Mouse (Mus musculus): ENCODE results near the gene Hhipl1. TPM values are rescaled to one million over a fixed set of nuclear protein-coding genes. Genes with fewer than 3 reads are reported as not detected.

The Hhipl1 gene
- polyA plus RNA-seq, 1 experiment from 2014 or later = 0.28 TPM

GRCm38 (mm10) chr12:108275508-108275890 lies 30.6 kb upstream of the Hhipl1 start:
- Histone ChIP-seq H3K36me3 (ENCODE audit: control insufficient read depth, insufficient read depth, low read length) (no peaks in the 10 kb centered on the region), H3K27ac (ENCODE audit: low read depth) (peak overlapping the region; percentile 52; the same call in 1 of the 2 replicates), H3K4me3 (ENCODE audit: low read depth, low read length) (peak overlapping the region; percentile 79), H3K27me3 (replicated peaks; ENCODE audit: control insufficient read depth, insufficient read depth, low read length) (no peaks in the 10 kb centered on the region; the same call in 1 of the 2 replicates), H3K4me2 (ENCODE audit: low read length) (peak overlapping the region; percentile 97), H3K4me1 (replicated peaks; ENCODE audit: control insufficient read depth, insufficient read depth, low read length) (peaks cover 52% of the 10 kb centered on the region), H3K9ac (ENCODE audit: low read length) (peak overlapping the region; percentile 64), H3K9me3 (ENCODE audit: control insufficient read depth, low read length) (no peaks in the 10 kb centered on the region)
- peak; percentile 94 for ATAC-seq (replicated peaks; ENCODE audit: low FRiP score, low TSS enrichment, low read depth)
- DNase-seq (ENCODE audit: low spot score) = peak; percentile 98
- WGBS = under 1% methylated on average over 36 of the region's 37 CpGs

- H3K4me1 ChIP-seq (replicated peaks; ENCODE audit: control insufficient read depth, insufficient read depth, low read length) = peaks cover 46% of the 10 kb centered on the region
- peak; percentile 44 for ATAC-seq (replicated peaks; ENCODE audit: low FRiP score, low TSS enrichment, low read depth)
Observed at GRCm38 (mm10) chr12:108275920-108276822, 29.9 kb upstream of the Hhipl1 start.

GRCm38 (mm10) chr12:108277341-108277841 lies 28.7 kb upstream of the Hhipl1 start:
- H3K9ac ChIP-seq (ENCODE audit: low read length) = no peak overlapping the region
- H3K36me3 ChIP-seq (ENCODE audit: control insufficient read depth, insufficient read depth, low read length) = no peaks in the 10 kb centered on the region
- 13% methylated on average over 12 of the region's 12 CpGs for WGBS
- H3K4me2 ChIP-seq (ENCODE audit: low read length) = peak overlapping the region; percentile 97
- DNase-seq (ENCODE audit: low spot score) (peak; percentile 63), ATAC-seq (replicated peaks; ENCODE audit: low FRiP score, low TSS enrichment, low read depth) (no peak)
- no peak overlapping the region for H3K27ac ChIP-seq (ENCODE audit: low read depth)
- H3K27me3 ChIP-seq (replicated peaks; ENCODE audit: control insufficient read depth, insufficient read depth, low read length) = no peaks in the 10 kb centered on the region; the same call in 1 of the 2 replicates
- no peaks in the 10 kb centered on the region for H3K9me3 ChIP-seq (ENCODE audit: control insufficient read depth, low read length)
- peaks cover 33% of the 10 kb centered on the region for H3K4me1 ChIP-seq (replicated peaks; ENCODE audit: control insufficient read depth, insufficient read depth, low read length)
- 0 out of 2 replicates have a peak overlapping the region, but pooled peaks have one; percentile 1 for H3K4me3 ChIP-seq (ENCODE audit: low read depth, low read length)

More at GRCm38 (mm10) chr12:108275920-108276822, 29.9 kb upstream of the Hhipl1 start:
- peak; percentile 83 for DNase-seq (ENCODE audit: low spot score)
- no peaks in the 10 kb centered on the region; the same call in 1 of the 2 replicates for H3K27me3 ChIP-seq (replicated peaks; ENCODE audit: control insufficient read depth, insufficient read depth, low read length)
- no peaks in the 10 kb centered on the region for H3K9me3 ChIP-seq (ENCODE audit: control insufficient read depth, low read length)
- no peaks in the 10 kb centered on the region for H3K36me3 ChIP-seq (ENCODE audit: control insufficient read depth, insufficient read depth, low read length)
- whole genome bisulfite sequencing = under 1% methylated on average over 43 of the region's 47 CpGs
- H3K4me2 ChIP-seq (ENCODE audit: low read length) = peak overlapping the region; percentile 97
- peak overlapping the region; percentile 64 for H3K9ac ChIP-seq (ENCODE audit: low read length)
- peak overlapping the region; percentile 52 for H3K27ac ChIP-seq (ENCODE audit: low read depth)
- peak overlapping the region; percentile 79 for H3K4me3 ChIP-seq (ENCODE audit: low read depth, low read length)

GRCm38 (mm10) chr12:108278221-108278918 lies 27.7 kb upstream of the Hhipl1 start:
- ATAC-seq (replicated peaks; ENCODE audit: low FRiP score, low TSS enrichment, low read depth) = no peak
- no peak overlapping the region for H3K4me2 ChIP-seq (ENCODE audit: low read length)
- no peaks in the 10 kb centered on the region for H3K36me3 ChIP-seq (ENCODE audit: control insufficient read depth, insufficient read depth, low read length)
- no peak overlapping the region for H3K4me3 ChIP-seq (ENCODE audit: low read depth, low read length)
- no peak overlapping the region for H3K27ac ChIP-seq (ENCODE audit: low read depth)
- no peaks in the 10 kb centered on the region for H3K9me3 ChIP-seq (ENCODE audit: control insufficient read depth, low read length)
- H3K27me3 ChIP-seq (replicated peaks; ENCODE audit: control insufficient read depth, insufficient read depth, low read length) = no peaks in the 10 kb centered on the region; the same call in 1 of the 2 replicates
- H3K9ac ChIP-seq (ENCODE audit: low read length) = no peak overlapping the region
- WGBS = 44% methylated on average over 15 of the region's 15 CpGs
- H3K4me1 ChIP-seq (replicated peaks; ENCODE audit: control insufficient read depth, insufficient read depth, low read length) = peaks cover 24% of the 10 kb centered on the region
- no peak for DNase-seq (ENCODE audit: low spot score)

GRCm38 (mm10) chr12:108284455-108285224 lies 21.4 kb upstream of the Hhipl1 start:
- no peak overlapping the region for H3K9ac ChIP-seq (ENCODE audit: low read length)
- H3K4me2 ChIP-seq (ENCODE audit: low read length) = no peak overlapping the region
- ATAC-seq (replicated peaks; ENCODE audit: low FRiP score, low TSS enrichment, low read depth) (0 out of 2 replicates have a peak, but pooled peaks have one; percentile 24), DNase-seq (ENCODE audit: low spot score) (no peak)
- peaks cover 12% of the 10 kb centered on the region; the same call in 1 of the 2 replicates for H3K4me1 ChIP-seq (replicated peaks; ENCODE audit: control insufficient read depth, insufficient read depth, low read length)
- H3K9me3 ChIP-seq (ENCODE audit: control insufficient read depth, low read length) = no peaks in the 10 kb centered on the region
- no peak overlapping the region for H3K27ac ChIP-seq (ENCODE audit: low read depth)
- no peaks in the 10 kb centered on the region for H3K36me3 ChIP-seq (ENCODE audit: control insufficient read depth, insufficient read depth, low read length)
- H3K27me3 ChIP-seq (replicated peaks; ENCODE audit: control insufficient read depth, insufficient read depth, low read length) = no peaks in the 10 kb centered on the region
- no peak overlapping the region for H3K4me3 ChIP-seq (ENCODE audit: low read depth, low read length)
- 42% methylated on average over 14 of the region's 14 CpGs for WGBS

GRCm38 (mm10) chr12:108285225-108286011 lies 20.7 kb upstream of the Hhipl1 start:
- no peaks in the 10 kb centered on the region for H3K27me3 ChIP-seq (replicated peaks; ENCODE audit: control insufficient read depth, insufficient read depth, low read length)
- H3K27ac ChIP-seq (ENCODE audit: low read depth) = no peak overlapping the region
- DNase-seq (ENCODE audit: low spot score) (no peak), ATAC-seq (replicated peaks; ENCODE audit: low FRiP score, low TSS enrichment, low read depth) (peak; percentile 38; the same call in 1 of the 2 replicates)
- H3K4me3 ChIP-seq (ENCODE audit: low read depth, low read length) = no peak overlapping the region
- no peaks in the 10 kb centered on the region for H3K9me3 ChIP-seq (ENCODE audit: control insufficient read depth, low read length)
- H3K9ac ChIP-seq (ENCODE audit: low read length) = no peak overlapping the region
- peaks cover 12% of the 10 kb centered on the region; the same call in 1 of the 2 replicates for H3K4me1 ChIP-seq (replicated peaks; ENCODE audit: control insufficient read depth, insufficient read depth, low read length)
- 41% methylated on average over 11 of the region's 11 CpGs for WGBS
- H3K4me2 ChIP-seq (ENCODE audit: low read length) = no peak overlapping the region
- H3K36me3 ChIP-seq (ENCODE audit: control insufficient read depth, insufficient read depth, low read length) = no peaks in the 10 kb centered on the region

- DNase-seq (ENCODE audit: low spot score) (no peak), ATAC-seq (replicated peaks; ENCODE audit: low FRiP score, low TSS enrichment, low read depth) (no peak)
- Histone ChIP-seq H3K9ac (ENCODE audit: low read length) (no peak overlapping the region), H3K27me3 (replicated peaks; ENCODE audit: control insufficient read depth, insufficient read depth, low read length) (no peaks in the 10 kb centered on the region), H3K4me3 (ENCODE audit: low read depth, low read length) (no peak overlapping the region), H3K4me1 (replicated peaks; ENCODE audit: control insufficient read depth, insufficient read depth, low read length) (peaks cover 12% of the 10 kb centered on the region; the same call in 1 of the 2 replicates), H3K27ac (ENCODE audit: low read depth) (no peak overlapping the region), H3K36me3 (ENCODE audit: control insufficient read depth, insufficient read depth, low read length) (no peaks in the 10 kb centered on the region), H3K9me3 (ENCODE audit: control insufficient read depth, low read length) (no peaks in the 10 kb centered on the region), H3K4me2 (ENCODE audit: low read length) (no peak overlapping the region)
- 71% methylated on average over 4 of the region's 4 CpGs for WGBS
Observed at GRCm38 (mm10) chr12:108286381-108286780, 19.7 kb upstream of the Hhipl1 start.

All from intestine, embryonic 14.5 days (tissue).